Mouse (Mus musculus) C2C12 (cell line): ENCODE measurements around the gene Camta1. TPM values are rescaled to one million over a fixed set of nuclear protein-coding genes. Genes with fewer than 3 reads are reported as not detected.

Experiments used
- H3K27me3 ChIP-seq: one replicate; pipeline ENCODE4 v1.6.1; 2011; ENCODE audit not compliant: control insufficient read depth, insufficient read depth, insufficient read length
- H3K36me3 ChIP-seq: one replicate; pipeline ENCODE4 v1.6.1; 2011; ENCODE audit not compliant: control insufficient read depth, insufficient read depth
- H3K4me3 ChIP-seq: one replicate; pipeline ENCODE4 v1.5.1; 2011; ENCODE audit warnings: mild to moderate bottlenecking, control low read depth; ENCODE audit not compliant: poor library complexity, insufficient read depth, severe bottlenecking
- H3K79me2 ChIP-seq: one replicate; pipeline ENCODE4 v1.6.1; 2011; ENCODE audit not compliant: control insufficient read depth, insufficient read depth
- H3K79me3 ChIP-seq: one replicate; pipeline ENCODE4 v1.6.1; 2011; ENCODE audit warnings: low read depth, control low read depth
- H3ac ChIP-seq: one replicate; pipeline ENCODE3; 2011; ENCODE audit warnings: low read depth; ENCODE audit not compliant: control insufficient read depth, insufficient read length
- CEBPB ChIP-seq: IDR thresholded peaks from one replicate; pipeline ENCODE4 v1.6.1; 2011; ENCODE audit warnings: low read depth, mild to moderate bottlenecking, control low read depth, moderate library complexity
- CTCF ChIP-seq: IDR thresholded peaks from one replicate; pipeline ENCODE4 v1.5.1; 2011; ENCODE audit not compliant: control insufficient read depth, insufficient read depth, insufficient read length
- FOSL1 ChIP-seq: IDR thresholded peaks from one replicate; pipeline ENCODE4 v1.8.0; 2011; ENCODE audit warnings: mild to moderate bottlenecking, low read length; ENCODE audit not compliant: poor library complexity, insufficient read depth, severe bottlenecking
- MAX ChIP-seq: IDR thresholded peaks from one replicate; pipeline ENCODE4 v1.6.1; 2011; ENCODE audit warnings: mild to moderate bottlenecking, control low read depth
- MYOD1 ChIP-seq: IDR thresholded peaks from one replicate; pipeline ENCODE4 v1.6.1; 2011; ENCODE audit warnings: low read depth; ENCODE audit not compliant: control insufficient read depth, insufficient read length
- MYOG ChIP-seq: IDR thresholded peaks from one replicate; pipeline ENCODE4 v1.6.1; 2011; ENCODE audit not compliant: control insufficient read depth, insufficient read length; ENCODE audit errors: extremely low read depth
- USF1 ChIP-seq: IDR thresholded peaks from one replicate; pipeline ENCODE4 v1.6.1; 2011; ENCODE audit warnings: low read depth, mild to moderate bottlenecking, control low read depth, moderate library complexity
- polyA plus RNA-seq: library from polyadenylated mRNA; unstranded; fragments of >200 nt; fragmentation: generic; extraction: Trizol; gene quantifications from one replicate; pipeline ENCODE4 v1.2.1, GENCODE M21; 2012; ENCODE audit warnings: missing spikeins

The Camta1 gene
- polyA plus RNA-seq, 1 experiment, result 21.7 TPM

- H3K4me3 ChIP-seq, result no peak overlapping the region
- H3ac ChIP-seq, result no peak overlapping the region
- no peaks in the 10 kb centered on the region for H3K79me3 ChIP-seq
- TF ChIP-seq FOSL1 (no peak), MYOD1 (no peak), MAX (no peak), MYOG (no peak), CEBPB (no peak), USF1 (no peak)
- H3K27me3 ChIP-seq, result no peaks in the 10 kb centered on the region
- no peaks in the 10 kb centered on the region for H3K79me2 ChIP-seq
- no peaks in the 10 kb centered on the region for H3K36me3 ChIP-seq
Observed at GRCm38 (mm10) chr4:150980153-150980552, 881.5 kb downstream of the Camta1 start.

DNA sequence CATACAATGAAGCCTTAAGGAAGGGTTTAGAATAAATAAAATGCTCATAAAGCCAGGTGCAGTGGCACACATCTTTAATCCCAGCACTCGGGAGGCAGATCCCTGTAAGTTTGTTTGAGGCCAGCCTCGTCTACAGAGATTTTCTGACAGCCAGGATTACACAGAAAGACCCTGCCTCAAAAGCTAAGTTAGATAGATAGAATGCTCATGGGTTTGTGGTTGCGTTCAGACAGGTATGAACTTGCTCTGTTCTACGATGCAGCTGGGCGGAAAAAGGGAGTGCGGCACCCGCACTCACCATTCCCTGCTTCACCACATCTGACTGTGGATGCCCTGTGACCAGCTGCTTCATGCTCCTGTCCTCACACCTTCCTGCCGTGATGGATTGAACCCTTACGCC is 882.2 kb downstream of the Camta1 start:
- H3K79me2 ChIP-seq, result no peaks in the 10 kb centered on the region
- no peaks in the 10 kb centered on the region for H3K79me3 ChIP-seq
- TF ChIP-seq MYOG (no peak), FOSL1 (no peak), CEBPB (no peak), CTCF (no peak), USF1 (no peak), MYOD1 (no peak), MAX (no peak)
- H3K36me3 ChIP-seq, result no peaks in the 10 kb centered on the region
- no peaks in the 10 kb centered on the region for H3K27me3 ChIP-seq
- H3K4me3 ChIP-seq, result no peak overlapping the region
- no peak overlapping the region for H3ac ChIP-seq

- H3K27me3 ChIP-seq, result no peaks in the 10 kb centered on the region
- no peaks in the 10 kb centered on the region for H3K36me3 ChIP-seq
- H3K79me2 ChIP-seq, result no peaks in the 10 kb centered on the region
- H3K79me3 ChIP-seq, result no peaks in the 10 kb centered on the region
- no peak overlapping the region for H3K4me3 ChIP-seq
- TF ChIP-seq USF1 (no peak), MAX (no peak), MYOD1 (no peak)
- no peak overlapping the region for H3ac ChIP-seq
Observed at GRCm38 (mm10) chr4:150978156-150978910, 883.3 kb downstream of the Camta1 start.

GRCm38 (mm10) chr4:150975145-150975544 is 886.5 kb downstream of the Camta1 start:
- Histone ChIP-seq H3K36me3 (no peaks in the 10 kb centered on the region), H3K27me3 (no peaks in the 10 kb centered on the region), H3ac (no peak overlapping the region), H3K4me3 (no peak overlapping the region), H3K79me2 (no peaks in the 10 kb centered on the region), H3K79me3 (no peaks in the 10 kb centered on the region)
- TF ChIP-seq MYOG (no peak), MAX (no peak), MYOD1 (no peak), USF1 (no peak), CTCF (no peak), FOSL1 (no peak), CEBPB (no peak)

DNA sequence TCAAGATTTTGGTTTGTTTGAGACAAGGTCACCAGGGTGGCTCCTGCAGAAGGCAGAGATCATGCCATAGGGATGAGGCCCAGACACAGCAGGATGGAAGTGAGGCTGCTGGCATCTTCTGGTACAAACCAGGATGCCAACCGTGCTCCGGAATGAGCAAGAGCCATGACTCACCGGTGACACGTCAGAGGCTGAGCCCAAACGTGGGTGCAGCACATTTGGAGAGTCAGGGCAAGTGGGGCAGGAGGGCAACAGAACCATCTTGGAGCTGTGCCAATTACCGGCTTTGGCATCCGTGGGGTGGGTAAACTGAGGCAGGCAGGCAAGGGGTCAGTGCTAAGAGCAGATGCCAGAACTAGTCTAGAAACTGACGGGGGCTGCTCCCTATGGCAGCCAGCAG is 888.4 kb downstream of the Camta1 start:
- TF ChIP-seq FOSL1 (peak; percentile 79), MYOD1 (peak; percentile 36), USF1 (no peak), MYOG (no peak), MAX (peak; percentile 68), CEBPB (peak; percentile 28), CTCF (no peak)
- Histone ChIP-seq H3K27me3 (no peaks in the 10 kb centered on the region), H3K79me3 (no peaks in the 10 kb centered on the region), H3K36me3 (no peaks in the 10 kb centered on the region), H3K4me3 (no peak overlapping the region), H3K79me2 (no peaks in the 10 kb centered on the region), H3ac (no peak overlapping the region)

DNA sequence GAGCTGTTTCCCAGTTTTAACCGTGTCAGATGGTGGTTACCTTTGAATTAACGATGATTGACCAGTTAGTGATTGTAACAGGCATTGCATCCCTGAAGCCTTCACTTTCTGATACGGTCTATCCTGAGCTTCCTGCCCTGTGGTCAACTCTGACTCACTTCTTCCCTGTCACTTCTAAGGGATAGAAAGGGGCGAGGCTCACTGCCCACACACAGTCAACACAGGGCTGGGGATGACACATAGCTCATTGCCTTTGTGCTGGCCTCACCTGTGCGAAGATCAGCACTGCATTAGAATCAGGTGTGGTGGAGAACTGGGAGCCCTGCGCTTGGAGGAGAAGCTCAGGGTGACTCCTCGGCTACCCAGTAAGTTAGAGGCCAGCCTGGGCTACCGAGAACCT is 892.7 kb downstream of the Camta1 start:
- H3K79me3 ChIP-seq, result no peaks in the 10 kb centered on the region
- H3K36me3 ChIP-seq, result no peaks in the 10 kb centered on the region
- no peaks in the 10 kb centered on the region for H3K79me2 ChIP-seq
- TF ChIP-seq CEBPB, result no peak
- no peak for TF ChIP-seq MYOD1
- TF ChIP-seq CTCF, result no peak
- no peak for TF ChIP-seq MYOG
- TF ChIP-seq FOSL1, result no peak
- H3ac ChIP-seq, result no peak overlapping the region
- H3K4me3 ChIP-seq, result no peak overlapping the region
- no peaks in the 10 kb centered on the region for H3K27me3 ChIP-seq

GRCm38 (mm10) chr4:150966556-150966955 is 895.1 kb downstream of the Camta1 start:
- H3ac ChIP-seq, result no peak overlapping the region
- TF ChIP-seq MYOD1, result no peak
- TF ChIP-seq CTCF, result peak; percentile 20
- TF ChIP-seq FOSL1, result no peak

More at GRCm38 (mm10) chr4:150966556-150966955, 895.1 kb downstream of the Camta1 start:
- no peaks in the 10 kb centered on the region for H3K36me3 ChIP-seq
- no peaks in the 10 kb centered on the region for H3K27me3 ChIP-seq
- H3K4me3 ChIP-seq, result no peak overlapping the region
- no peaks in the 10 kb centered on the region for H3K79me2 ChIP-seq
- H3K79me3 ChIP-seq, result no peaks in the 10 kb centered on the region
